Mouse (Mus musculus) embryonic facial prominence, embryonic 14.5 days (tissue): ENCODE results near the gene Ctnnd2. TPM values are rescaled to one million over a fixed set of nuclear protein-coding genes. Genes with fewer than 3 reads are reported as not detected.

Source experiments
- ATAC-seq: fragments of 200-750 bp; cut with Nextera tagmentation; 2 replicates; pipeline ENCODE4 v1.8.0; 2017; ENCODE audit warnings: low read depth, moderate number of reproducible peaks, moderate TSS enrichment
- DNase-seq: peaks from one replicate; pipeline ENCODE4 v3.0.0-alpha.2; 2015; ENCODE audit warnings: low spot score
- H3K27ac ChIP-seq: fragments of 300-500 bp; sonication (generic); replicated peaks from 2 replicates; pipeline ENCODE4 v1.5.1; 2014; ENCODE audit warnings: low read depth, mild to moderate bottlenecking, low read length, moderate library complexity
- H3K27me3 ChIP-seq: fragments of 300-500 bp; sonication (generic); replicated peaks from 2 replicates; pipeline ENCODE4 v1.6.1; 2014; ENCODE audit warnings: low read length; ENCODE audit not compliant: control insufficient read depth, insufficient read depth
- H3K36me3 ChIP-seq: fragments of 300-500 bp; sonication (generic); 2 replicates; pipeline ENCODE4 v1.6.1; 2014; ENCODE audit warnings: low read length, mixed read lengths; ENCODE audit not compliant: control insufficient read depth, insufficient read depth
- H3K4me1 ChIP-seq: fragments of 300-500 bp; sonication (generic); 2 replicates; pipeline ENCODE4 v1.6.1; 2014; ENCODE audit warnings: antibody characterized with exemption, low read length; ENCODE audit not compliant: control insufficient read depth, insufficient read depth
- H3K4me2 ChIP-seq: fragments of 300-500 bp; sonication (generic); 2 replicates; pipeline ENCODE4 v1.6.1; 2014; ENCODE audit warnings: low read depth, mild to moderate bottlenecking, low read length, moderate library complexity, mixed read lengths
- H3K4me3 ChIP-seq: fragments of 300-500 bp; sonication (generic); 2 replicates; pipeline ENCODE4 v1.5.1; 2014; ENCODE audit warnings: low read depth, mild to moderate bottlenecking, low read length
- H3K9ac ChIP-seq: fragments of 300-500 bp; sonication (generic); 2 replicates; pipeline ENCODE4 v1.6.1; 2014; ENCODE audit warnings: low read depth, mild to moderate bottlenecking, low read length, moderate library complexity, mixed read lengths
- H3K9me3 ChIP-seq: fragments of 300-500 bp; sonication (generic); 2 replicates; pipeline ENCODE4 v1.6.1; 2016; ENCODE audit warnings: low read length; ENCODE audit not compliant: control insufficient read depth
- WGBS: fragments of 180-500 bp; shearing (Covaris S2); extraction: QIAGEN DNeasy Blood & Tissue Kit; methylation state at CpG from one replicate; pipeline ENCODE4 v1.1.7; 2014; 5-methylcytosine and 5-hydroxymethylcytosine counted together
- polyA plus RNA-seq: library from polyadenylated mRNA; unstranded; fragments of >200 nt; fragmentation: Nextera tagmentation; extraction: Ambion mirVana; gene quantifications from 2 replicates; pipeline ENCODE4 v1.2.1, GENCODE M21; 2014

Gene Ctnnd2
- polyA plus RNA-seq, 1 experiment from 2014 or later = 7.9 TPM

- WGBS = 78% methylated on average over 5 of the region's 5 CpGs
- Histone ChIP-seq H3K9ac (no peak overlapping the region), H3K4me2 (no peak overlapping the region), H3K27me3 (no peaks in the 10 kb centered on the region), H3K36me3 (no peaks in the 10 kb centered on the region), H3K9me3 (no peaks in the 10 kb centered on the region), H3K27ac (no peak overlapping the region), H3K4me3 (no peak overlapping the region), H3K4me1 (no peaks in the 10 kb centered on the region)
- DNase-seq = no peak
- ATAC-seq = 0 out of 2 replicates have a peak, but pooled peaks have one; percentile 30
Observed at GRCm38 (mm10) chr15:31004468-31004867, 832.1 kb downstream of the Ctnnd2 start.

GRCm38 (mm10) chr15:31004976-31005375 lies 832.6 kb downstream of the Ctnnd2 start:
- H3K27ac ChIP-seq = no peak overlapping the region
- 79% methylated on average over 8 of the region's 8 CpGs for WGBS
- no peak; the same call in 1 of the 2 replicates for ATAC-seq
- no peak overlapping the region for H3K4me3 ChIP-seq
- H3K9me3 ChIP-seq = no peaks in the 10 kb centered on the region
- H3K27me3 ChIP-seq = no peaks in the 10 kb centered on the region
- H3K9ac ChIP-seq = no peak overlapping the region
- H3K4me2 ChIP-seq = no peak overlapping the region
- H3K4me1 ChIP-seq = no peaks in the 10 kb centered on the region
- no peak for DNase-seq
- no peaks in the 10 kb centered on the region for H3K36me3 ChIP-seq

- WGBS = 81% methylated on average over 8 of the region's 8 CpGs
- H3K4me1 ChIP-seq = no peaks in the 10 kb centered on the region
- no peak overlapping the region for H3K4me3 ChIP-seq
- no peak overlapping the region for H3K27ac ChIP-seq
- H3K9ac ChIP-seq = no peak overlapping the region
- peak; percentile 9 for DNase-seq
- H3K36me3 ChIP-seq = no peaks in the 10 kb centered on the region
- no peaks in the 10 kb centered on the region for H3K9me3 ChIP-seq
- ATAC-seq = 0 out of 2 replicates have a peak, but pooled peaks have one; percentile 26
- H3K27me3 ChIP-seq = no peaks in the 10 kb centered on the region
- H3K4me2 ChIP-seq = no peak overlapping the region
Observed at GRCm38 (mm10) chr15:31006050-31006824, 833.8 kb downstream of the Ctnnd2 start.

- Histone ChIP-seq H3K4me2 (no peak overlapping the region), H3K27ac (no peak overlapping the region), H3K9ac (no peak overlapping the region), H3K4me3 (no peak overlapping the region), H3K27me3 (no peaks in the 10 kb centered on the region), H3K4me1 (no peaks in the 10 kb centered on the region), H3K36me3 (no peaks in the 10 kb centered on the region), H3K9me3 (no peaks in the 10 kb centered on the region)
- WGBS = 87% methylated on average over 8 of the region's 8 CpGs
- no peak for DNase-seq
- ATAC-seq = no peak
Observed at GRCm38 (mm10) chr15:31006825-31007157, 834.4 kb downstream of the Ctnnd2 start.

- no peaks in the 10 kb centered on the region for H3K27me3 ChIP-seq
- no peaks in the 10 kb centered on the region for H3K4me1 ChIP-seq
- no peak overlapping the region for H3K27ac ChIP-seq
- no peaks in the 10 kb centered on the region for H3K9me3 ChIP-seq
- no peak overlapping the region for H3K9ac ChIP-seq
- WGBS = 53% methylated on average over 6 of the region's 6 CpGs
- no peak overlapping the region for H3K4me2 ChIP-seq
- ATAC-seq (peak; percentile 70; the same call in 1 of the 2 replicates), DNase-seq (peak; percentile 53)
- no peak overlapping the region for H3K4me3 ChIP-seq
- no peaks in the 10 kb centered on the region for H3K36me3 ChIP-seq
Observed at GRCm38 (mm10) chr15:31008594-31008993, 836.2 kb downstream of the Ctnnd2 start.

- DNase-seq (no peak), ATAC-seq (no peak)
- Histone ChIP-seq H3K4me3 (no peak overlapping the region), H3K4me2 (no peak overlapping the region), H3K4me1 (no peaks in the 10 kb centered on the region), H3K27me3 (no peaks in the 10 kb centered on the region), H3K9ac (no peak overlapping the region), H3K9me3 (no peaks in the 10 kb centered on the region), H3K36me3 (no peaks in the 10 kb centered on the region), H3K27ac (no peak overlapping the region)
- 42% methylated on average over 2 of the region's 2 CpGs for WGBS
Observed at GRCm38 (mm10) chr15:31020769-31021168, 848.4 kb downstream of the Ctnnd2 start.

GRCm38 (mm10) chr15:31022012-31022411 lies 849.6 kb downstream of the Ctnnd2 start:
- H3K27ac ChIP-seq = no peak overlapping the region
- H3K9ac ChIP-seq = no peak overlapping the region
- no peaks in the 10 kb centered on the region for H3K27me3 ChIP-seq
- H3K9me3 ChIP-seq = no peaks in the 10 kb centered on the region
- H3K4me3 ChIP-seq = no peak overlapping the region
- ATAC-seq (no peak), DNase-seq (no peak)
- no peaks in the 10 kb centered on the region for H3K4me1 ChIP-seq
- no peaks in the 10 kb centered on the region for H3K36me3 ChIP-seq
- H3K4me2 ChIP-seq = no peak overlapping the region
- WGBS = 43% methylated on average over 1 of the region's 1 CpGs

GRCm38 (mm10) chr15:31022497-31022896 lies 850.1 kb downstream of the Ctnnd2 start:
- no peak overlapping the region for H3K27ac ChIP-seq
- DNase-seq (no peak), ATAC-seq (no peak)
- H3K4me1 ChIP-seq = no peaks in the 10 kb centered on the region
- no peak overlapping the region for H3K4me3 ChIP-seq
- 78% methylated on average over 3 of the region's 3 CpGs for WGBS
- H3K27me3 ChIP-seq = no peaks in the 10 kb centered on the region
- no peak overlapping the region for H3K9ac ChIP-seq
- H3K36me3 ChIP-seq = no peaks in the 10 kb centered on the region
- no peak overlapping the region for H3K4me2 ChIP-seq
- no peaks in the 10 kb centered on the region for H3K9me3 ChIP-seq

GRCm38 (mm10) chr15:31023766-31024165 lies 851.4 kb downstream of the Ctnnd2 start:
- ATAC-seq (no peak), DNase-seq (no peak)
- 82% methylated on average over 5 of the region's 5 CpGs for WGBS
- H3K27ac ChIP-seq = no peak overlapping the region
- no peaks in the 10 kb centered on the region for H3K36me3 ChIP-seq
- H3K4me2 ChIP-seq = no peak overlapping the region
- H3K9ac ChIP-seq = no peak overlapping the region
- H3K9me3 ChIP-seq = no peaks in the 10 kb centered on the region
- H3K4me3 ChIP-seq = no peak overlapping the region
- no peaks in the 10 kb centered on the region for H3K4me1 ChIP-seq
- H3K27me3 ChIP-seq = no peaks in the 10 kb centered on the region
